Mouse (Mus musculus) liver, embryonic 11.5 days (tissue): ENCODE results near the gene Scaf4. TPM values are rescaled to one million over a fixed set of nuclear protein-coding genes. Genes with fewer than 3 reads are reported as not detected.

Experiments
- ATAC-seq: fragments of 200-750 bp; cut with Nextera tagmentation; replicated peaks from 2 replicates; pipeline ENCODE4 v1.8.0; 2017; ENCODE audit warnings: moderate number of reproducible peaks, mild to moderate bottlenecking, moderate TSS enrichment, moderate library complexity; ENCODE audit not compliant: low FRiP score
- DNase-seq: peaks from one replicate; pipeline ENCODE4 v3.0.0-alpha.2; 2017; ENCODE audit warnings: low spot score
- H3K27ac ChIP-seq: fragments of 300-500 bp; sonication (generic); 2 replicates; pipeline ENCODE4 v1.5.1; 2014; ENCODE audit warnings: mild to moderate bottlenecking, low read depth, low read length, control low read depth
- H3K27me3 ChIP-seq: fragments of 300-500 bp; sonication (generic); replicated peaks from 2 replicates; pipeline ENCODE4 v1.6.1; 2014; ENCODE audit warnings: low read length, mixed read lengths; ENCODE audit not compliant: control insufficient read depth, insufficient read depth
- H3K36me3 ChIP-seq: fragments of 300-500 bp; sonication (generic); 2 replicates; pipeline ENCODE4 v1.6.1; 2014; ENCODE audit warnings: mild to moderate bottlenecking, low read length, moderate library complexity, mixed read lengths; ENCODE audit not compliant: control insufficient read depth, insufficient read depth
- H3K4me1 ChIP-seq: fragments of 300-500 bp; sonication (generic); replicated peaks from 2 replicates; pipeline ENCODE4 v1.6.1; 2014; ENCODE audit warnings: low read length, mixed read lengths; ENCODE audit not compliant: control insufficient read depth, insufficient read depth
- H3K4me2 ChIP-seq: fragments of 300-500 bp; sonication (generic); 2 replicates; pipeline ENCODE4 v1.6.1; 2014; ENCODE audit warnings: mild to moderate bottlenecking, control low read depth, moderate library complexity
- H3K4me3 ChIP-seq: fragments of 300-500 bp; sonication (generic); 2 replicates; pipeline ENCODE4 v1.5.1; 2014; ENCODE audit warnings: low read depth, low read length, control low read depth
- H3K9ac ChIP-seq: fragments of 300-500 bp; sonication (generic); 2 replicates; pipeline ENCODE4 v1.6.1; 2014; ENCODE audit warnings: low read depth, low read length, control low read depth
- H3K9me3 ChIP-seq: fragments of 300-500 bp; sonication (generic); 2 replicates; pipeline ENCODE4 v1.6.1; 2016; ENCODE audit warnings: low read length, inconsistent platforms, mixed read lengths; ENCODE audit not compliant: control insufficient read depth
- WGBS: fragments of 180-500 bp; shearing (Covaris S2); extraction: QIAGEN DNeasy Blood & Tissue Kit; methylation state at CpG from one replicate; pipeline ENCODE4 v1.1.7; 2014; 5-methylcytosine and 5-hydroxymethylcytosine counted together
- polyA plus RNA-seq: library from polyadenylated mRNA; unstranded; fragments of >200 nt; fragmentation: Nextera tagmentation; extraction: Ambion mirVana; gene quantifications from 2 replicates; pipeline ENCODE4 v1.2.1, GENCODE M21; 2014

Gene Scaf4
- polyA plus RNA-seq, 1 experiment from 2014 or later = 38.4 TPM

GRCm38 (mm10) chr16:90211767-90212166 is 72.5 kb downstream of the Scaf4 start:
- Histone ChIP-seq H3K36me3 (no peaks in the 10 kb centered on the region), H3K4me1 (peaks cover 32% of the 10 kb centered on the region), H3K4me3 (no peak overlapping the region), H3K9ac (no peak overlapping the region), H3K27ac (no peak overlapping the region), H3K4me2 (no peak overlapping the region), H3K27me3 (no peaks in the 10 kb centered on the region), H3K9me3 (no peaks in the 10 kb centered on the region)
- no peak for DNase-seq
- ATAC-seq = no peak
- 74% methylated on average over 8 of the region's 8 CpGs for WGBS

GRCm38 (mm10) chr16:90210717-90211116 is 73.6 kb downstream of the Scaf4 start:
- ATAC-seq (no peak), DNase-seq (no peak)
- Histone ChIP-seq H3K4me1 (peaks cover 31% of the 10 kb centered on the region), H3K4me2 (no peak overlapping the region), H3K27ac (no peak overlapping the region), H3K4me3 (no peak overlapping the region), H3K9ac (0 out of 2 replicates have a peak overlapping the region, but pooled peaks have one; percentile 25), H3K9me3 (no peaks in the 10 kb centered on the region), H3K27me3 (no peaks in the 10 kb centered on the region), H3K36me3 (no peaks in the 10 kb centered on the region)
- 80% methylated on average over 10 of the region's 10 CpGs for WGBS

GRCm38 (mm10) chr16:90208996-90209395 is 75.3 kb downstream of the Scaf4 start:
- 66% methylated on average over 3 of the region's 3 CpGs for WGBS
- Histone ChIP-seq H3K4me3 (no peak overlapping the region), H3K9me3 (no peaks in the 10 kb centered on the region), H3K4me2 (no peak overlapping the region), H3K9ac (no peak overlapping the region), H3K27ac (no peak overlapping the region), H3K36me3 (no peaks in the 10 kb centered on the region), H3K4me1 (peaks cover 21% of the 10 kb centered on the region), H3K27me3 (no peaks in the 10 kb centered on the region)
- no peak for ATAC-seq
- no peak for DNase-seq

- ATAC-seq (no peak), DNase-seq (no peak)
- 90% methylated on average over 2 of the region's 2 CpGs for WGBS
- Histone ChIP-seq H3K36me3 (no peaks in the 10 kb centered on the region), H3K27ac (no peak overlapping the region), H3K4me1 (peaks cover 14% of the 10 kb centered on the region), H3K4me2 (no peak overlapping the region), H3K27me3 (no peaks in the 10 kb centered on the region), H3K9ac (no peak overlapping the region), H3K4me3 (no peak overlapping the region), H3K9me3 (no peaks in the 10 kb centered on the region)
These were observed 79.4 kb downstream of the Scaf4 start for GRCm38 (mm10) chr16:90204868-90205267.

GRCm38 (mm10) chr16:90203226-90203962 is 80.9 kb downstream of the Scaf4 start:
- H3K9ac ChIP-seq = no peak overlapping the region
- no peak overlapping the region for H3K4me2 ChIP-seq
- no peak overlapping the region for H3K27ac ChIP-seq
- no peaks in the 10 kb centered on the region for H3K27me3 ChIP-seq
- WGBS = 74% methylated on average over 6 of the region's 6 CpGs
- peaks cover 25% of the 10 kb centered on the region for H3K4me1 ChIP-seq
- no peaks in the 10 kb centered on the region for H3K36me3 ChIP-seq
- DNase-seq (no peak), ATAC-seq (no peak)
- H3K9me3 ChIP-seq = no peaks in the 10 kb centered on the region
- H3K4me3 ChIP-seq = no peak overlapping the region

- H3K9me3 ChIP-seq = no peaks in the 10 kb centered on the region
- H3K4me1 ChIP-seq = peaks cover 34% of the 10 kb centered on the region
- no peak overlapping the region for H3K27ac ChIP-seq
- no peak overlapping the region for H3K4me3 ChIP-seq
- no peaks in the 10 kb centered on the region for H3K27me3 ChIP-seq
- H3K36me3 ChIP-seq = no peaks in the 10 kb centered on the region
- 70% methylated on average over 19 of the region's 19 CpGs for WGBS
- H3K9ac ChIP-seq = no peak overlapping the region
- no peak overlapping the region for H3K4me2 ChIP-seq
- DNase-seq = no peak
- ATAC-seq = no peak
These were observed 82.2 kb downstream of the Scaf4 start for GRCm38 (mm10) chr16:90202140-90202539.

GRCm38 (mm10) chr16:90199174-90199573 is 85.1 kb downstream of the Scaf4 start:
- peak overlapping the region; percentile 77 for H3K4me2 ChIP-seq
- peak overlapping the region; percentile 70; the same call in 1 of the 2 replicates for H3K27ac ChIP-seq
- no peak for DNase-seq
- 57% methylated on average over 10 of the region's 10 CpGs for WGBS
- H3K27me3 ChIP-seq = no peaks in the 10 kb centered on the region
- peak overlapping the region; percentile 40; the same call in 1 of the 2 replicates for H3K9ac ChIP-seq
- H3K9me3 ChIP-seq = no peaks in the 10 kb centered on the region
- no peaks in the 10 kb centered on the region for H3K36me3 ChIP-seq
- no peak overlapping the region for H3K4me3 ChIP-seq
- peaks cover 46% of the 10 kb centered on the region for H3K4me1 ChIP-seq
- no peak for ATAC-seq

- no peaks in the 10 kb centered on the region for H3K36me3 ChIP-seq
- H3K27me3 ChIP-seq = no peaks in the 10 kb centered on the region
- ATAC-seq = no peak
- peak overlapping the region; percentile 77 for H3K4me2 ChIP-seq
- H3K9ac ChIP-seq = peak overlapping the region; percentile 73
- no peak for DNase-seq
- H3K4me3 ChIP-seq = 0 out of 2 replicates have a peak overlapping the region, but pooled peaks have one; percentile 8
- H3K4me1 ChIP-seq = peaks cover 46% of the 10 kb centered on the region
- 44% methylated on average over 6 of the region's 6 CpGs for WGBS
- no peaks in the 10 kb centered on the region for H3K9me3 ChIP-seq
- H3K27ac ChIP-seq = peak overlapping the region; percentile 98
These were observed 85.7 kb downstream of the Scaf4 start for GRCm38 (mm10) chr16:90198626-90199025.
